16 mouse cellular contexts compared by ENCODE assay signal in genomic region chr9:21346627-21347365, GRCm38 (mm10). TPM values are rescaled to one million over a fixed set of nuclear protein-coding genes. Genes with fewer than 3 reads are reported as not detected.
DNase-seq lines count a peak whose midpoint lies in the region; ATAC-seq lines count a peak whose summit lies in the region.
"Had no signal": no experiment of that assay in that cellular context is flagged by ENCODE, and none has a peak within 500 bp of the region (broad histone marks: within the 10 kb centered on the region; RNA-seq: fewer than 3 reads in every experiment).

No protein-coding gene starts in this region.

- ATAC-seq in stomach, embryonic 16.5 days (ENCODE audit: insufficient read depth, low FRiP score), result peak; percentile 68; the same call in 1 of the 2 replicates
- ATAC-seq: forebrain, embryonic 15.5 days; midbrain, embryonic 16.5 days had no signal

- no peak overlapping the region for H3K4me2 ChIP-seq in stomach, embryonic 16.5 days (ENCODE audit: low read depth, low read length)
- H3K4me2 ChIP-seq: forebrain, embryonic 15.5 days; hindbrain, embryonic 14.5 days; limb, embryonic 13.5 days had no signal

- peaks cover 26% of the 10 kb centered on the region for H3K36me3 ChIP-seq in stomach, embryonic 16.5 days (ENCODE audit: control insufficient read depth, insufficient read depth, low read length)

- no peak overlapping the region for H3K27ac ChIP-seq in stomach, embryonic 16.5 days (ENCODE audit: low read length)
- H3K27ac ChIP-seq: forebrain, embryonic 15.5 days; hindbrain, embryonic 14.5 days; kidney, postnatal 0 days; limb, embryonic 13.5 days; macrophage had no signal

- no peaks in the 10 kb centered on the region for H3K4me1 ChIP-seq in stomach, embryonic 16.5 days (ENCODE audit: control insufficient read depth, insufficient read depth, low read length)
- H3K4me1 ChIP-seq: forebrain, embryonic 15.5 days; limb, embryonic 13.5 days had no signal

- no peak overlapping the region for H3K4me3 ChIP-seq in stomach, embryonic 16.5 days (replicated peaks; ENCODE audit: low read length)
- H3K4me3 ChIP-seq: forebrain, embryonic 15.5 days; limb, embryonic 13.5 days had no signal

- no peaks in the 10 kb centered on the region for H3K27me3 ChIP-seq in stomach, embryonic 16.5 days (ENCODE audit: control insufficient read depth, insufficient read depth, low read length)
- H3K27me3 ChIP-seq: forebrain, embryonic 15.5 days; limb, embryonic 13.5 days had no signal

- H3K9me3 ChIP-seq in stomach, embryonic 16.5 days (replicated peaks; ENCODE audit: control insufficient read depth, low read length), result no peaks in the 10 kb centered on the region
- H3K9me3 ChIP-seq: forebrain, embryonic 15.5 days; limb, embryonic 13.5 days had no signal

- DNase-seq in gastrocnemius, adult 18-20 months (ENCODE audit: low spot score), result peak; percentile 48
- DNase-seq in gastrocnemius, adult 8-10 months (ENCODE audit: low spot score in 2 of 2), result no peak
- DNase-seq in lung, adult 18-20 months, result peak; percentile 75 to 79
- no peak for DNase-seq in lung, postnatal 14 days
- peak; percentile 61 for DNase-seq in cerebellum, adult 9-10 months
- DNase-seq in Muller cell, postnatal 12 days (ENCODE audit: inconsistent ontology term), result no peak
- no peak for DNase-seq in layer of hippocampus, adult 9-11 months
- DNase-seq: adrenal gland, adult 8-10 months; heart, adult 18-20 months had no signal

- H3K9ac ChIP-seq in stomach, embryonic 16.5 days (ENCODE audit: low read length), result no peak overlapping the region
- H3K9ac ChIP-seq: forebrain, embryonic 15.5 days; hindbrain, embryonic 14.5 days; limb, embryonic 13.5 days had no signal

- WGBS in stomach, embryonic 16.5 days, result 74% methylated on average over 16 of the region's 16 CpGs

RNA-seq across cellular contexts. Expression of gene Ilf3, which starts 20.9 kb away (rescaled TPM):
- total RNA-seq in gastrocnemius, adult 18-20 months (2021), result 10 to 100 TPM; 17.3 to 22.2 TPM
- total RNA-seq in gastrocnemius, adult 8-10 months (2022), result 10 to 100 TPM; 15.8 to 20.6 (median 18.9) TPM
- 144 and 147 TPM in 2 replicates for polyA plus RNA-seq in stomach, embryonic 16.5 days (2015; fragmentation: Nextera tagmentation; extraction: Ambion mirVana)

RNA-seq across cellular contexts. Expression of gene Slc44a2, which starts 26.3 kb away (rescaled TPM):
- 100 to 1,000 TPM; 159 to 162 TPM for total RNA-seq in gastrocnemius, adult 18-20 months (2021)
- total RNA-seq in gastrocnemius, adult 8-10 months (2022), result 100 to 1,000 TPM; 155 to 165 (median 161) TPM
- polyA plus RNA-seq in stomach, embryonic 16.5 days (2015; fragmentation: Nextera tagmentation; extraction: Ambion mirVana), result 116 and 130 TPM in 2 replicates

RNA-seq across cellular contexts. Expression of gene Ap1m2, which starts 34.7 kb away (rescaled TPM):
- total RNA-seq in gastrocnemius, adult 18-20 months (2021), result not detected
- not detected for total RNA-seq in gastrocnemius, adult 8-10 months (2022)
- polyA plus RNA-seq in stomach, embryonic 16.5 days (2015; fragmentation: Nextera tagmentation; extraction: Ambion mirVana), result 77.7 and 86.3 TPM in 2 replicates
- total RNA-seq: heart, adult 18-20 months had no signal
- polyA plus RNA-seq: macrophage had no signal

RNA-seq across cellular contexts. Expression of gene Cdkn2d, which starts 55.6 kb away (rescaled TPM):
- total RNA-seq in gastrocnemius, adult 18-20 months (2021), result 1 to 10 TPM; 8.0 to 8.3 TPM
- total RNA-seq in gastrocnemius, adult 8-10 months (2022), result 10 to 100 TPM in 3 of 4 experiments, 1 to 10 TPM in 1; 8.8 to 10.7 (median 10.6) TPM
- 47.4 and 51.5 TPM in 2 replicates for polyA plus RNA-seq in stomach, embryonic 16.5 days (2015; fragmentation: Nextera tagmentation; extraction: Ambion mirVana)

RNA-seq across cellular contexts. Expression of gene Kri1, which starts 59.0 kb away (rescaled TPM):
- 1 to 10 TPM; 8.0 to 9.3 TPM for total RNA-seq in gastrocnemius, adult 18-20 months (2021)
- total RNA-seq in gastrocnemius, adult 8-10 months (2022), result 10 to 100 TPM in 3 of 4 experiments, 1 to 10 TPM in 1; 8.4 to 13.0 (median 11.4) TPM
- 15.2 and 18.2 TPM in 2 replicates for polyA plus RNA-seq in stomach, embryonic 16.5 days (2015; fragmentation: Nextera tagmentation; extraction: Ambion mirVana)

Comparison
In these comparisons a context has a peak if more than half of its experiments do, and no peak if none do; other contexts are left out.
1. DNase-seq: peak in gastrocnemius, adult 18-20 months (single experiment), lung, adult 18-20 months (2 of 2) and cerebellum, adult 9-10 months (single experiment); none in gastrocnemius, adult 8-10 months (0 of 2), lung, postnatal 14 days (single experiment), Muller cell, postnatal 12 days (single experiment) and layer of hippocampus, adult 9-11 months (single experiment).